Mouse (Mus musculus): Measurements from ENCODE around the gene Taf8. TPM values are rescaled to one million over a fixed set of nuclear protein-coding genes. Genes with fewer than 3 reads are reported as not detected.

Gene Taf8
- 14.1 and 15.8 TPM in 2 replicates for polyA plus RNA-seq (2015; fragmentation: Nextera tagmentation; extraction: Ambion mirVana)

DNA sequence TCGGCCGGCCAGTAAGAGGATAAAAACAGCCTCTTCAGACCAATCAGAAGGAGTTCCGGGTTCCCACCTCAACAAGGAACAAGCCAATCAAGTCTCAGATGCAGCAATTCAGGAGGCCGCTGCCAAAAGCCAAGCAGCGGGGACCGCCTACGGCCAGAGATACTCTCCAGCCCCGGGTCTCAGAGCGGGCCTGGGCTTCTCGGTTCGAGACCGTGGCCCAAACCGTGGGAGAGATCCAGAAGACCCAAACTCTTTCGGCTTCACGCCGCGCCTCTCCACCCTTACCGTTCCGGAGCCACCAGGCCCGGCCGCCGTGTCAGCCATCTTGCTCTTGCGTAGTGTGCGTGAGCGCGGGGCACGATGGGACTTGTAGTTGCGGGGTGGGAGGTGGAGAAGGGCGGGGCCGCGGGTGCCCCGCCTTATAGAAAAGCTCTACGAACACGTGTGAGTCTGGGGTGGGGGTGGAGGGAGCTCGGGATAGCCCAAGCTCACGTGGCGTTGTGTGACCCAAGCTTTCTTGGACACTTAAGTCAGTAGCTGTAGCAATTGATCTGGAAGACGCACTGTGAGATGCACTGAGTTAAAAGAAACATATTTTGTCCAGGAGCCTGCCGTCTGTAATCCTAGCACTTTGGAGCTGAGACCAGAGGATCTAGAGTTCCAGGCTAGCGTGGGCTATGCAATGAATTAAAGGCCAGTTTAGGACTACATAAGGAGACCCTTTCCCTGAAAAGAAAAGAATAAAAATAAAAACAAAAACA, at the start of gene Taf8:
Gene Taf8, minus strand, starts transcription at position 347 of the 761 bp plus-strand sequence.

DNA sequence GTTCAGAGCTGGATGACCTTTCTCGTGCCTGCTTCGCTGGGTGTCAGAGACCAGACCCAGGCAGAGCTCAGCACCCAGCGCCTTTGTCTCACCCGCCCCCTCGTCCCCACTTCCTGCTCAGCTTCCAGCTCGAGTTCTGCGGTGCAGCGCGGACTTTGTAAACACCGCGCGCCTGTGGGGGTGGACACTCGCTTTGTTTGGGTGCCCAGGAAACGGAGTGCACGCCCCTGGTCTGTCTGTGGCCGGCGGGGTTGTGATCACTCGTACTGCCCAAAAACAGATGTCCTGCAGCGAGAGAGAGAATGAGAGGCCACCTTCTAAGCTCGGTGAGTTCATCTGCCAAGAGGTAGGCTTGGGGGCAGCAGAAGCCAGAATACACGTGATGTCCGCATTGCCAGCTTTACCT, 2.9 kb upstream of the Taf8 start, which contains the start of gene Ccnd3:
Gene Ccnd3, plus strand, starts transcription at position 111 of the 406 bp plus-strand sequence.

DNA sequence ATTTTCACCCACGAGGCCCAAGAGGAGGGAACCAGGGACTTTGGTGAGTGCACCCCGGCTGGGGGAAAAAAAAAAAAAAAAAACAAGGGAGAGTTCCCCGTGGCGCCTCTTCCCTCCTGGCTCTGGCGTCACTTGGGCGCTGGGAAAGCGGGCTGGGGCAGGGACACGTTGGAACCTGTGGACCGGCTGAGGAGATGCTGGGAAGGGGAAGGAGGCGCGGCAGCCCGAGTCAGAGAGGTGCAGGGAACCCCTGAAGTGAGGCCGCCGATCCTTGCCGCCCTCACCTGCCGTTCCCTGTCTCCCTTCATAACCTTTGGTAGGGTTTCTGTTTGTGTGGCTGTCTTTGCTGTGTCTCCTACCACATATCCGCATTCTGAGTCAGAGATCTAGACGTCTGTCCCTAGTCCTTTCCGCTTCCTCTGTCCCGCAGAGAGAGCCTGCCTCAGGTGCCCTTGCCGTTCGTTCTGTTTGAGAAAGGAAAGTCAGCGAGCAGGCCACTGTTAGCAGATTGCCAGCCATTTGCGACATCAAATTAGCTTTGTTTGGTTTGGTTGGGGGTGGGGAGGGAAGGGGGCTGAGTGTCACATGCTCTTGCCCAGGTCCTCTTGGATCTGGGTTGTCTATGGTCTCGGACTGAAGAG, 65.1 kb downstream of the Taf8 start, which contains the start of gene 1700001C19Rik:
Gene 1700001C19Rik, minus strand, starts transcription at position 470 of the 641 bp plus-strand sequence.

DNA sequence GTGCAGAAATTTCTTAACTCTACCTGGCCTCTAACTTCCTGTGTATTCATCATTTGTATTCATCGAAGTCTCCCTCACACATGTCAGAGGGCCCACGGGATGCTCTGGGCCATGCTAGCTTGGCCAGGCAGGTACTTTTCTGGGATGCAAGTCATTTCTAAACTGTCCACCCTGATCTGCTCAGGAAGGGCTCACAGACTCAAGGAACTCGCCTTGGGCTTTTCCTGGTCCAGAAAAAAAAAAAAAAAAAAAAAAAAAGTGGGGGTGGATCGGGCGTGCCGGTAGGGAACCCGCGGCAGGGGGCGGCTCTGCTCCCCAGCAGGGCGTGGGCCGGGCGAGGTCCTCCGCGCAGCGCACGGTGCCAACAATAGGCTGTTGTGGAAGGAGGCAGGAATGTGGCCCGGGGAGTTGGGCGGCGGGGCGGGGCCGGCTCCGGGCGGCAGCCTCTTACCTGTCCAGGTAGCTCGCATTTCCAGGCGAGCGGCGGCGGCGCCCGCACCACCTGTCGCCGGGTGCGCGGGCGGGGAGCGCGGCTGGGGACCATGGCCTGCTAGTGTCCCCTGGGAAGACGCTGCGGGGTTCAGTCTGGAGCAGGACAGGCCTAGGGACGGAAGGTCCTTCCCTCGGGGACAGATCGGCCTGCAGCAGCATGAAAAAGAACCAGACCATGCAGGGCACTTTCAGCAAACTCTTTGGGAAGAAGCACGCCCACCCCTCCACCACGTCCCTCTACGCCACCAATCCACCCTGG, 65.8 kb downstream of the Taf8 start, which contains the start of gene AI661453:
Gene AI661453, plus strand, starts transcription at position 460 of the 751 bp plus-strand sequence.

Other genes starting within 250 kb of the Taf8 start
- gene Mrps10, start 133.4 kb downstream of the Taf8 start, polyA plus RNA-seq (2015; fragmentation: Nextera tagmentation; extraction: Ambion mirVana), result 78.8 and 79.4 TPM in 2 replicates
- gene Guca1b, start 116.9 kb downstream of the Taf8 start, polyA plus RNA-seq (2015; fragmentation: Nextera tagmentation; extraction: Ambion mirVana), result 0.32 and 0.36 TPM in 2 replicates
- 0.90 and 1.3 TPM in 2 replicates for gene Guca1a, start 101.7 kb downstream of the Taf8 start, polyA plus RNA-seq (2015; fragmentation: Nextera tagmentation; extraction: Ambion mirVana)
- gene AI661453, start 65.7 kb downstream of the Taf8 start, polyA plus RNA-seq (2015; fragmentation: Nextera tagmentation; extraction: Ambion mirVana), result 0.18 TPM in 1 of 2 replicates, not detected in the other
- gene 1700001C19Rik, start 64.9 kb downstream of the Taf8 start, polyA plus RNA-seq (2015; fragmentation: Nextera tagmentation; extraction: Ambion mirVana), result 0.20 and 0.36 TPM in 2 replicates
- 90.0 and 95.2 TPM in 2 replicates for gene Ccnd3, start 2.8 kb upstream of the Taf8 start, polyA plus RNA-seq (2015; fragmentation: Nextera tagmentation; extraction: Ambion mirVana)
- gene Bysl, start 109.2 kb upstream of the Taf8 start, polyA plus RNA-seq (2015; fragmentation: Nextera tagmentation; extraction: Ambion mirVana), result 26.5 and 28.5 TPM in 2 replicates
- gene Med20, start 109.3 kb upstream of the Taf8 start, polyA plus RNA-seq (2015; fragmentation: Nextera tagmentation; extraction: Ambion mirVana), result 26.2 and 28.7 TPM in 2 replicates
- gene Gm20517, start 109.3 kb upstream of the Taf8 start, polyA plus RNA-seq (2015; fragmentation: Nextera tagmentation; extraction: Ambion mirVana), result 2.8 and 3.3 TPM in 2 replicates
- 6.2 and 6.9 TPM in 2 replicates for gene Usp49, start 128.4 kb upstream of the Taf8 start, polyA plus RNA-seq (2015; fragmentation: Nextera tagmentation; extraction: Ambion mirVana)
- gene Tomm6, start 186.1 kb upstream of the Taf8 start, polyA plus RNA-seq (2015; fragmentation: Nextera tagmentation; extraction: Ambion mirVana), result 344 and 393 TPM in 2 replicates
- gene Frs3, start 186.7 kb upstream of the Taf8 start, polyA plus RNA-seq (2015; fragmentation: Nextera tagmentation; extraction: Ambion mirVana), result 68.5 and 73.2 TPM in 2 replicates
- 1.2 and 1.5 TPM in 2 replicates for gene Gm21981, start 192.2 kb upstream of the Taf8 start, polyA plus RNA-seq (2015; fragmentation: Nextera tagmentation; extraction: Ambion mirVana)
- 1.4 and 2.4 TPM in 2 replicates for gene Prickle4, start 192.4 kb upstream of the Taf8 start, polyA plus RNA-seq (2015; fragmentation: Nextera tagmentation; extraction: Ambion mirVana)
- 0.33 and 0.36 TPM in 2 replicates for gene Pgc, start 224.6 kb upstream of the Taf8 start, polyA plus RNA-seq (2015; fragmentation: Nextera tagmentation; extraction: Ambion mirVana)
- gene Tfeb, start 234.7 kb upstream of the Taf8 start, polyA plus RNA-seq (2015; fragmentation: Nextera tagmentation; extraction: Ambion mirVana), result 7.9 and 9.6 TPM in 2 replicates